In the genomic region with DNA sequence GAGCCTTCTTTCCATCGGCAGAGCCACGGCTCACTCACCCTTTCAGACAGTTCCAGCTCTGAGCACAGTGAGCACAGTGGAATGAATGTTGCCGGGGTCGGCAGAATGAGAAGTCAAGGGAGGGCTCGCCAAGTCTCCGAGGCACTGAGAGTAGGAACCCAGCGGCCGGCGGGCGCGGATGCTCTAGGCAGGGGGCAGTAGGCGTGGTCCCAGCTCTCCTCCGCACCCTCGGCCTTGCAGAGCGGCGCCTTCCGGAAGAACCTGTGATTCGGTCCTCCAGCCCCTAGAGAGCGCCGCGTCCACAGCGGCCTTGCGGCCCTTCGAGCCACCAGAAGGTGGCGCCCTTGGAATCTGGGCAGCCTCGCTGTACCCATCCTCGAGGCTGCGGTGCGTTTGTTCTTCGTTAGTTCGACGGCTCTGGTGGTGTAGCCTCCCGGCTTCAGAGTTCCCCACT, we compare ENCODE assay signal across 9 mouse cellular contexts. TPM values are rescaled to one million over a fixed set of nuclear protein-coding genes. Genes with fewer than 3 reads are reported as not detected.
DNase-seq lines count a peak whose midpoint lies in the region; ATAC-seq and TF ChIP-seq lines count a peak whose summit lies in the region.
"Had no signal": no experiment of that assay in that cellular context is flagged by ENCODE, and none has a peak within 500 bp of the region (broad histone marks: within the 10 kb centered on the region; RNA-seq: fewer than 3 reads in every experiment).

No protein-coding gene starts in this region.

- no peaks in the 10 kb centered on the region for H3K27me3 ChIP-seq in embryonic facial prominence, embryonic 11.5 days (ENCODE audit: control insufficient read depth, insufficient read depth, low read length)
- H3K27me3 ChIP-seq in hindbrain, embryonic 13.5 days: no peaks in the 10 kb centered on the region
- no peaks in the 10 kb centered on the region for H3K27me3 ChIP-seq in lung, postnatal 0 days (replicated peaks; ENCODE audit: insufficient read depth, low read length)

- no peaks in the 10 kb centered on the region for H3K4me1 ChIP-seq in embryonic facial prominence, embryonic 11.5 days (ENCODE audit: control insufficient read depth, insufficient read depth, low read length)
- peaks cover 11% of the 10 kb centered on the region for H3K4me1 ChIP-seq in hindbrain, embryonic 13.5 days (replicated peaks)
- H3K4me1 ChIP-seq in lung, postnatal 0 days (ENCODE audit: insufficient read depth, low read depth, low read length): 0 out of 2 replicates have a peak, but pooled peaks cover 3% of the 10 kb centered on the region

- H3K9ac ChIP-seq in embryonic facial prominence, embryonic 11.5 days (replicated peaks; ENCODE audit: low read length): no peak overlapping the region
- 0 out of 2 replicates have a peak overlapping the region, but pooled peaks have one; percentile 49 for H3K9ac ChIP-seq in hindbrain, embryonic 13.5 days
- H3K9ac ChIP-seq in lung, postnatal 0 days (replicated peaks; ENCODE audit: low read depth): no peak overlapping the region

- no peaks in the 10 kb centered on the region for H3K9me3 ChIP-seq in embryonic facial prominence, embryonic 11.5 days (replicated peaks; ENCODE audit: control insufficient read depth, low read length)
- H3K9me3 ChIP-seq in hindbrain, embryonic 13.5 days: no peaks in the 10 kb centered on the region
- no peaks in the 10 kb centered on the region for H3K9me3 ChIP-seq in lung, postnatal 0 days (ENCODE audit: low read length)

- no peaks in the 10 kb centered on the region for H3K36me3 ChIP-seq in embryonic facial prominence, embryonic 11.5 days (replicated peaks; ENCODE audit: control insufficient read depth, insufficient read depth, low read depth, low read length)
- peaks cover 5% of the 10 kb centered on the region; the same call in 1 of the 2 replicates for H3K36me3 ChIP-seq in hindbrain, embryonic 13.5 days
- no peaks in the 10 kb centered on the region for H3K36me3 ChIP-seq in lung, postnatal 0 days (ENCODE audit: insufficient read depth, low read length)

- H3K4me3 ChIP-seq in embryonic facial prominence, embryonic 11.5 days (ENCODE audit: low read depth, low read length): no peak overlapping the region
- H3K4me3 ChIP-seq in hindbrain, embryonic 13.5 days: peak overlapping the region; percentile 21
- no peak overlapping the region for H3K4me3 ChIP-seq in lung, postnatal 0 days (ENCODE audit: low read depth, low read length)

- no peak overlapping the region for H3K27ac ChIP-seq in embryonic facial prominence, embryonic 11.5 days (replicated peaks; ENCODE audit: low read depth, low read length)
- H3K27ac ChIP-seq in hindbrain, embryonic 13.5 days: no peak overlapping the region
- H3K27ac ChIP-seq in lung, postnatal 0 days (ENCODE audit: low read length): no peak overlapping the region

- WGBS in embryonic facial prominence, embryonic 11.5 days: 25% methylated on average over 31 of the region's 33 CpGs
- WGBS in hindbrain, embryonic 13.5 days: 25% methylated on average over 33 of the region's 33 CpGs
- 38% methylated on average over 33 of the region's 33 CpGs for WGBS in lung, postnatal 0 days

- ATAC-seq in embryonic facial prominence, embryonic 11.5 days (replicated peaks; ENCODE audit: insufficient number of reproducible peaks, low FRiP score, low TSS enrichment, low read depth): peak; percentile 1; the same call in 1 of the 2 replicates
- no peak for ATAC-seq in hindbrain, embryonic 13.5 days (ENCODE audit: low FRiP score)
- peak; percentile 70 for ATAC-seq in lung, postnatal 0 days
- no peak for ATAC-seq in activated CD4-positive, CD25-positive, alpha-beta regulatory T cell, adult 4 months

- H3K4me2 ChIP-seq in embryonic facial prominence, embryonic 11.5 days (ENCODE audit: low read depth, low read length): peak overlapping the region; percentile 21
- H3K4me2 ChIP-seq in hindbrain, embryonic 13.5 days: peak overlapping the region; percentile 48
- H3K4me2 ChIP-seq in lung, postnatal 0 days (replicated peaks; ENCODE audit: low read depth, low read length): peak overlapping the region; percentile 27; the same call in 1 of the 2 replicates

- TF ChIP-seq EP300 in lung, postnatal 0 days (IDR thresholded peaks at IDR 0.05): no peak

- peak; percentile 82 for TF ChIP-seq CTCF in lung, postnatal 0 days (IDR thresholded peaks at IDR 0.05)

- DNase-seq in adrenal gland, postnatal 14 days: peak; percentile 65
- no peak for DNase-seq in adrenal gland, adult 18-20 months (ENCODE audit: low spot score in 2 of 2)
- DNase-seq in B cell, adult 2 months: peak; percentile 67 to 71
- DNase-seq in embryonic facial prominence, embryonic 11.5 days (ENCODE audit: low spot score): peak; percentile 50
- DNase-seq in lung, postnatal 0 days (ENCODE audit: low spot score): peak; percentile 55
- peak; percentile 66 for DNase-seq in retina, postnatal 1 day

RNA-seq across cellular contexts. Expression of a gene that starts 1.5 kb away (rescaled TPM):
- 0.26 and 0.98 TPM in 2 replicates for total RNA-seq in adrenal gland, postnatal 14 days (2021)
- total RNA-seq in adrenal gland, adult 18-20 months (2021): under 1 TPM; 0.17 to 0.67 TPM
- polyA plus RNA-seq in embryonic facial prominence, embryonic 11.5 days (2014; fragmentation: Nextera tagmentation; extraction: Ambion mirVana): 0.28 and 0.29 TPM in 2 replicates
- polyA plus RNA-seq in hindbrain, embryonic 13.5 days (2015; fragmentation: Nextera tagmentation; extraction: Ambion mirVana): 1.6 and 1.9 TPM in 2 replicates
- polyA plus RNA-seq in lung, postnatal 0 days (2015; fragmentation: Nextera tagmentation; extraction: Ambion mirVana): 0.20 and 0.26 TPM in 2 replicates
- polyA plus RNA-seq in activated CD4-positive, CD25-positive, alpha-beta regulatory T cell, adult 4 months (2017; shearing (Covaris generic)): under 1 TPM in 1 of 2 experiments, not detected in 1; 0.20 TPM

RNA-seq across cellular contexts. Expression of a gene that starts 25.9 kb away (rescaled TPM):
- total RNA-seq in adrenal gland, postnatal 14 days (2021): 1.9 TPM in 2 replicates
- under 1 TPM; 0.58 to 0.93 TPM for total RNA-seq in adrenal gland, adult 18-20 months (2021)
- 3.8 and 4.0 TPM in 2 replicates for polyA plus RNA-seq in embryonic facial prominence, embryonic 11.5 days (2014; fragmentation: Nextera tagmentation; extraction: Ambion mirVana)
- 7.3 and 7.4 TPM in 2 replicates for polyA plus RNA-seq in hindbrain, embryonic 13.5 days (2015; fragmentation: Nextera tagmentation; extraction: Ambion mirVana)
- polyA plus RNA-seq in lung, postnatal 0 days (2015; fragmentation: Nextera tagmentation; extraction: Ambion mirVana): 1.7 and 1.9 TPM in 2 replicates
- polyA plus RNA-seq in activated CD4-positive, CD25-positive, alpha-beta regulatory T cell, adult 4 months (2017; shearing (Covaris generic)): under 1 TPM; 0.24 to 0.44 TPM

RNA-seq across cellular contexts. Expression of a gene that starts 26.8 kb away (rescaled TPM):
- total RNA-seq in adrenal gland, postnatal 14 days (2021): 11.9 and 15.7 TPM in 2 replicates
- 1 to 10 TPM; 8.3 to 8.6 TPM for total RNA-seq in adrenal gland, adult 18-20 months (2021)
- polyA plus RNA-seq in embryonic facial prominence, embryonic 11.5 days (2014; fragmentation: Nextera tagmentation; extraction: Ambion mirVana): 1.8 and 2.6 TPM in 2 replicates
- 0.74 and 0.76 TPM in 2 replicates for polyA plus RNA-seq in hindbrain, embryonic 13.5 days (2015; fragmentation: Nextera tagmentation; extraction: Ambion mirVana)
- 8.7 and 10.5 TPM in 2 replicates for polyA plus RNA-seq in lung, postnatal 0 days (2015; fragmentation: Nextera tagmentation; extraction: Ambion mirVana)
- 1 to 10 TPM; 2.9 to 3.1 TPM for polyA plus RNA-seq in activated CD4-positive, CD25-positive, alpha-beta regulatory T cell, adult 4 months (2017; shearing (Covaris generic))

RNA-seq across cellular contexts. Expression of a gene that starts 38.8 kb away (rescaled TPM):
- total RNA-seq in adrenal gland, postnatal 14 days (2021): 0.26 TPM in 2 replicates
- total RNA-seq in adrenal gland, adult 18-20 months (2021): under 1 TPM in 1 of 2 experiments, not detected in 1; 0.13 TPM
- not detected in 2 replicates for polyA plus RNA-seq in embryonic facial prominence, embryonic 11.5 days (2014; fragmentation: Nextera tagmentation; extraction: Ambion mirVana)
- not detected in 2 replicates for polyA plus RNA-seq in hindbrain, embryonic 13.5 days (2015; fragmentation: Nextera tagmentation; extraction: Ambion mirVana)
- polyA plus RNA-seq in lung, postnatal 0 days (2015; fragmentation: Nextera tagmentation; extraction: Ambion mirVana): 0.14 and 0.38 TPM in 2 replicates
- not detected for polyA plus RNA-seq in activated CD4-positive, CD25-positive, alpha-beta regulatory T cell, adult 4 months (2017; shearing (Covaris generic))
- total RNA-seq: left cerebral cortex, postnatal 14 days had no signal

RNA-seq across cellular contexts. Expression of a gene that starts 38.8 kb away (rescaled TPM):
- total RNA-seq in adrenal gland, postnatal 14 days (2021): 4.0 and 6.0 TPM in 2 replicates
- total RNA-seq in adrenal gland, adult 18-20 months (2021): 1 to 10 TPM; 3.3 to 4.5 TPM
- 0.39 and 0.49 TPM in 2 replicates for polyA plus RNA-seq in embryonic facial prominence, embryonic 11.5 days (2014; fragmentation: Nextera tagmentation; extraction: Ambion mirVana)
- 1.1 and 1.7 TPM in 2 replicates for polyA plus RNA-seq in hindbrain, embryonic 13.5 days (2015; fragmentation: Nextera tagmentation; extraction: Ambion mirVana)
- polyA plus RNA-seq in lung, postnatal 0 days (2015; fragmentation: Nextera tagmentation; extraction: Ambion mirVana): 3.7 and 3.9 TPM in 2 replicates
- polyA plus RNA-seq in activated CD4-positive, CD25-positive, alpha-beta regulatory T cell, adult 4 months (2017; shearing (Covaris generic)): not detected

Comparison
In these comparisons a context has a peak if more than half of its experiments do, and no peak if none do; other contexts are left out.
1. DNase-seq: peak in adrenal gland, postnatal 14 days (single experiment), B cell, adult 2 months (2 of 2), embryonic facial prominence, embryonic 11.5 days (single experiment), lung, postnatal 0 days (single experiment) and retina, postnatal 1 day (single experiment); none in adrenal gland, adult 18-20 months (0 of 2).
2. ATAC-seq: peak in embryonic facial prominence, embryonic 11.5 days (single experiment) and lung, postnatal 0 days (single experiment); none in hindbrain, embryonic 13.5 days (single experiment) and activated CD4-positive, CD25-positive, alpha-beta regulatory T cell, adult 4 months (single experiment).
3. Peak in every context shown above with its lines, with median percentiles within 50 percentile points of each other: H3K4me2 ChIP-seq.